Comparison of ENCODE assay signal across 9 mouse cellular contexts in the genomic region with DNA sequence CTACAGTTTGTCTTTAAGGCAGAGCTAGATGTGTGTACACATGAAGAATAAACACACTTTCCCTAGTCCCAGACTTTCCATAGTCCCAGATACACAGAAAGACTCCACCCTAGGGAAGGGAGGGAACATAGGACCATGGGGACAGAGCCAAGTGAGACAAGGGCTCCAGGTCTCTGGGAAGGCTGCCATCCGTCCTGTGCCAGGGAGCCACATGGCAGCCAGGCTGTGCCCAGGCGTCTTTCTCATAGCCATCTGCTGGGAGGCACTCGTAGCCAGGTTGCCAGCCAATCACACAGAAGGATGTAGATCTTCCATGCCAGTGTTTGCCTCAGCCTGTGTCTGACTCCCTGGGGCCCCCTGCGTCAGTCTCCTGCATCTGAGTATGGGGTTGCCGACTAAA.
DNase-seq lines count a peak whose midpoint lies in the region; ATAC-seq and TF ChIP-seq lines count a peak whose summit lies in the region.
"Had no signal": no experiment of that assay in that cellular context is flagged by ENCODE, and none has a peak within 500 bp of the region (broad histone marks: within the 10 kb centered on the region; RNA-seq: fewer than 3 reads in every experiment).

No protein-coding gene starts in this region.

- intact Hi-C loops in heart, adult 2 months (cut with DNase I) = no loop called here
- intact Hi-C loops in left cerebral cortex, postnatal 10 days (cut with DNase I) = no loop called here

- H3K27me3 ChIP-seq in heart, adult 2 months (ENCODE audit: control insufficient read depth, insufficient read depth, low read length) = no peaks in the 10 kb centered on the region
- peaks cover 38% of the 10 kb centered on the region for H3K27me3 ChIP-seq in heart, embryonic 11.5 days (ENCODE audit: control insufficient read depth, insufficient read depth, low read length)
- peaks cover 19% of the 10 kb centered on the region for H3K27me3 ChIP-seq in heart, embryonic 15.5 days
- H3K27me3 ChIP-seq in liver, embryonic 12.5 days (replicated peaks) = peaks cover 26% of the 10 kb centered on the region; the same call in 1 of the 2 replicates
- H3K27me3 ChIP-seq: limb, embryonic 15.5 days had no signal

- H3K79me2 ChIP-seq in heart, adult 2 months (replicated peaks; ENCODE audit: control insufficient read depth, insufficient read depth, low read length) = no peaks in the 10 kb centered on the region

- DNase-seq in heart, adult 2 months = peak; percentile 72 to 82
- peak; percentile 99 to 100 for DNase-seq in cerebellum, postnatal 10 days
- peak; percentile 75 to 80 for DNase-seq in left cerebral cortex, postnatal 10 days (ENCODE audit: extremely low spot score in 1 of 2, low spot score in 2 of 2)
- peak; percentile 85 for DNase-seq in right cerebral cortex, postnatal 4 days
- DNase-seq in spleen, adult 18-20 months = no peak

- 51% methylated on average over 5 of the region's 5 CpGs for WGBS in heart, adult 2 months
- 62% methylated on average over 5 of the region's 5 CpGs for WGBS in heart, embryonic 11.5 days (ENCODE audit: insufficient replicate concordance)
- WGBS in heart, embryonic 15.5 days = 58% methylated on average over 5 of the region's 5 CpGs
- WGBS in liver, embryonic 12.5 days (ENCODE audit: insufficient replicate concordance) = 63% methylated on average over 5 of the region's 5 CpGs

- no peak for TF ChIP-seq CTCF in heart, adult 2 months (IDR thresholded peaks at IDR 0.05)

- peaks cover 3% of the 10 kb centered on the region; the same call in 1 of the 2 replicates for H3K4me1 ChIP-seq in heart, adult 2 months (ENCODE audit: control insufficient read depth, insufficient read depth, low read length)
- H3K4me1 ChIP-seq in heart, embryonic 11.5 days (ENCODE audit: control insufficient read depth, insufficient read depth, low read length) = peaks cover 4% of the 10 kb centered on the region; the same call in 1 of the 2 replicates
- peaks cover 23% of the 10 kb centered on the region for H3K4me1 ChIP-seq in heart, embryonic 15.5 days (replicated peaks)
- H3K4me1 ChIP-seq in liver, embryonic 12.5 days = no peaks in the 10 kb centered on the region

- no peaks in the 10 kb centered on the region for H3K36me3 ChIP-seq in heart, adult 2 months (ENCODE audit: control insufficient read depth, insufficient read depth, low read length)
- no peaks in the 10 kb centered on the region for H3K36me3 ChIP-seq in heart, embryonic 11.5 days (ENCODE audit: control insufficient read depth, insufficient read depth, low read length)
- H3K36me3 ChIP-seq in heart, embryonic 15.5 days = no peaks in the 10 kb centered on the region
- no peaks in the 10 kb centered on the region for H3K36me3 ChIP-seq in liver, embryonic 12.5 days
- H3K36me3 ChIP-seq: limb, embryonic 15.5 days had no signal

- no peak for TF ChIP-seq POLR2A in heart, adult 2 months (IDR thresholded peaks at IDR 0.05; ENCODE audit: insufficient read depth, low read depth, low read length)

- TF ChIP-seq EP300 in heart, adult 2 months (IDR thresholded peaks at IDR 0.05; ENCODE audit: insufficient read depth, low read depth, low read length) = peak; percentile 74

- H3K9me3 ChIP-seq in heart, embryonic 11.5 days (replicated peaks; ENCODE audit: control insufficient read depth, low read length) = no peaks in the 10 kb centered on the region
- no peaks in the 10 kb centered on the region; the same call in 1 of the 2 replicates for H3K9me3 ChIP-seq in heart, embryonic 15.5 days (replicated peaks)
- no peaks in the 10 kb centered on the region for H3K9me3 ChIP-seq in liver, embryonic 12.5 days (replicated peaks)
- H3K9me3 ChIP-seq: limb, embryonic 15.5 days had no signal

- H3K4me3 ChIP-seq in heart, adult 2 months = no peak overlapping the region
- no peak overlapping the region for H3K4me3 ChIP-seq in heart, embryonic 11.5 days (ENCODE audit: low read depth, low read length)
- H3K4me3 ChIP-seq in heart, embryonic 15.5 days = no peak overlapping the region
- H3K4me3 ChIP-seq in liver, embryonic 12.5 days = no peak overlapping the region
- H3K4me3 ChIP-seq: limb, embryonic 15.5 days had no signal

- no peak overlapping the region for H3K27ac ChIP-seq in heart, adult 2 months
- no peak overlapping the region for H3K27ac ChIP-seq in heart, embryonic 11.5 days (ENCODE audit: low read depth, low read length)
- no peak overlapping the region for H3K27ac ChIP-seq in heart, embryonic 15.5 days
- no peak overlapping the region for H3K27ac ChIP-seq in liver, embryonic 12.5 days
- H3K27ac ChIP-seq: limb, embryonic 15.5 days had no signal

- H3K9ac ChIP-seq in heart, adult 2 months (ENCODE audit: low read depth, low read length) = no peak overlapping the region
- H3K9ac ChIP-seq in heart, embryonic 11.5 days (ENCODE audit: low read depth, low read length) = no peak overlapping the region
- no peak overlapping the region for H3K9ac ChIP-seq in heart, embryonic 15.5 days
- no peak overlapping the region for H3K9ac ChIP-seq in liver, embryonic 12.5 days
- H3K9ac ChIP-seq: limb, embryonic 15.5 days had no signal

- no peak overlapping the region for H3K4me2 ChIP-seq in heart, embryonic 11.5 days
- no peak overlapping the region for H3K4me2 ChIP-seq in heart, embryonic 15.5 days
- H3K4me2 ChIP-seq in liver, embryonic 12.5 days = no peak overlapping the region
- H3K4me2 ChIP-seq: limb, embryonic 15.5 days had no signal

- no peak for ATAC-seq in heart, embryonic 11.5 days (replicated peaks; ENCODE audit: insufficient number of reproducible peaks, low FRiP score, low TSS enrichment)
- 0 out of 2 replicates have a peak, but pooled peaks have one; percentile 36 for ATAC-seq in heart, embryonic 15.5 days (replicated peaks; ENCODE audit: insufficient number of reproducible peaks, insufficient read depth, low FRiP score, low read depth)
- no peak for ATAC-seq in liver, embryonic 12.5 days

Comparison
In these comparisons a context has a peak if more than half of its experiments do, and no peak if none do; other contexts are left out.
1. DNase-seq: peak in heart, adult 2 months (2 of 2), cerebellum, postnatal 10 days (2 of 2), left cerebral cortex, postnatal 10 days (2 of 2) and right cerebral cortex, postnatal 4 days (single experiment); none in spleen, adult 18-20 months (0 of 2).